Mouse (Mus musculus) G1E (cell line): ENCODE measurements at regions not wholly inside any gene's neighbourhood (a gene's known extent, or its start where the extent isn't known, plus 50 kb on each side); places are given as distances from the start of the nearest gene placed in this dataset.

Experiments used
- ATAC-seq: 2 replicates; pipeline ENCODE4 v1.8.0; 2016; ENCODE audit warnings: mild to moderate bottlenecking; ENCODE audit not compliant: insufficient number of reproducible peaks, poor library complexity, low FRiP score, severe bottlenecking; ENCODE audit errors: extremely low read depth
- DNase-seq: peaks from one replicate; pipeline ENCODE4 v3.0.0; 2012; ENCODE audit warnings: low spot score
- H3K27me3 ChIP-seq: 2 replicates; pipeline ENCODE4 v1.6.1; 2012; ENCODE audit warnings: mild to moderate bottlenecking, low read length, inconsistent platforms; ENCODE audit not compliant: insufficient read depth
- H3K36me3 ChIP-seq: replicated peaks from 2 replicates; pipeline ENCODE3; 2012; ENCODE audit warnings: mild to moderate bottlenecking, inconsistent platforms
- H3K4me1 ChIP-seq: 2 replicates; pipeline ENCODE4 v1.6.1; 2012; ENCODE audit warnings: low read depth, low read length, inconsistent platforms, mixed read lengths; ENCODE audit not compliant: insufficient read depth
- H3K4me3 ChIP-seq: 2 replicates; pipeline ENCODE4 v1.5.1; 2012; ENCODE audit warnings: low read depth, mild to moderate bottlenecking, inconsistent platforms, low read length, moderate library complexity, mixed read lengths
- H3K9me3 ChIP-seq: replicated peaks from 2 replicates; pipeline ENCODE4 v1.6.1; 2012; ENCODE audit warnings: inconsistent platforms
- CTCF ChIP-seq: IDR thresholded peaks from 2 replicates; pipeline ENCODE4 v1.5.1; 2012; ENCODE audit warnings: low read depth, low read length, inconsistent platforms, mixed read lengths
- GATA1 ChIP-seq: IDR thresholded peaks from 2 replicates; pipeline ENCODE4 v1.6.1; 2012; ENCODE audit warnings: borderline replicate concordance, low read length, inconsistent platforms, mixed read lengths
- GATA2 ChIP-seq: IDR thresholded peaks from 2 replicates; pipeline ENCODE4 v1.6.1; 2012; ENCODE audit warnings: low read depth, low read length, inconsistent platforms, borderline replicate concordance
- POLR2AphosphoS5 ChIP-seq: IDR thresholded peaks from 2 replicates; pipeline ENCODE4 v1.6.1; 2012; ENCODE audit warnings: low read depth, low read length, inconsistent platforms; ENCODE audit not compliant: insufficient replicate concordance
- TAL1 ChIP-seq: conservative IDR thresholded peaks from 2 replicates; pipeline ENCODE4 v1.6.1; 2012; ENCODE audit warnings: low read depth, low read length, inconsistent platforms, mixed read lengths

DNA sequence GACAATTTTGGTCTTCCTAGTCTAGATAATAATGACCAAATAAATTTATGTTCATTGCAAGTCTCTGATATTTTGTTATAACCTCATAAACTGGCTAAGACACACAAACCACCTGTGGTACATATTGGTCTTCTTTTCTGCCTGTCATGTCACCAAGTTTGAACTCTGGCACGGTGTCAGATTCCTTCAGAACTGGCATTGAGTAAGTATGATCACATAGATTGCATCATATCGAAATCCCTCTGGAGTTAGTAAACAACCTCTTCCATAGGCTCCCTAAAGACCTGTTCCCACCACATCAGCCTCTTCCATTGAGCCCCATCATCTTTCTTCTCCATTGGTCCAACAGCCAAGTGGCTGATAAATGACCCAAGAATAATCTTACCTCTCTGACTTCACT is 102.1 kb upstream of the Bmper start:
- no peak for DNase-seq
- Histone ChIP-seq H3K9me3 (no peaks in the 10 kb centered on the region), H3K36me3 (no peaks in the 10 kb centered on the region), H3K4me3 (no peak overlapping the region), H3K27me3 (no peaks in the 10 kb centered on the region; the same call in 1 of the 2 replicates), H3K4me1 (no peaks in the 10 kb centered on the region)
- TF ChIP-seq GATA1 (no peak), TAL1 (no peak), POLR2AphosphoS5 (no peak), GATA2 (no peak), CTCF (no peak)
- no peak for ATAC-seq

DNA sequence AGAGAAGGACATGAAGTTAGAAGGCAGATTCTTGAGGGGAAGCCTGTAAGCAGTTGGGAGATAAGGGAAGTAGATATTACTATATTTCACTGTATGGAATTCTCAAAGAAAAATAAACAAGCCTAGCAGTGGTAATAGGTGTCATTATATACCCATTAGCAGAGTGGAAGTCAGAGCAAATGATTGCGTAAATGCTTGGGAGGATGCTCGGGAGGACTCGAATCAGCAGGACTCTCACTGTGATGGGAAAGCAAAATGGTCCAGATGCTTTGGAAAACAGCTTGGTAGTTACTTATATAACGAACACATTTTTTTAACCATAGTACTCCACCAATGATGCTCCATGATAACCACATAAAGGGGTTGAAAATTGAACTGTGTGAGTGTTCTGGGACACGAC is 100.4 kb upstream of the Bmper start:
- Histone ChIP-seq H3K4me1 (no peaks in the 10 kb centered on the region), H3K36me3 (no peaks in the 10 kb centered on the region), H3K4me3 (no peak overlapping the region), H3K27me3 (no peaks in the 10 kb centered on the region), H3K9me3 (no peaks in the 10 kb centered on the region)
- DNase-seq (no peak), ATAC-seq (no peak)
- TF ChIP-seq GATA2: no peak
- no peak for TF ChIP-seq TAL1
- no peak for TF ChIP-seq POLR2AphosphoS5
- no peak for TF ChIP-seq GATA1
- no peak for TF ChIP-seq CTCF

DNA sequence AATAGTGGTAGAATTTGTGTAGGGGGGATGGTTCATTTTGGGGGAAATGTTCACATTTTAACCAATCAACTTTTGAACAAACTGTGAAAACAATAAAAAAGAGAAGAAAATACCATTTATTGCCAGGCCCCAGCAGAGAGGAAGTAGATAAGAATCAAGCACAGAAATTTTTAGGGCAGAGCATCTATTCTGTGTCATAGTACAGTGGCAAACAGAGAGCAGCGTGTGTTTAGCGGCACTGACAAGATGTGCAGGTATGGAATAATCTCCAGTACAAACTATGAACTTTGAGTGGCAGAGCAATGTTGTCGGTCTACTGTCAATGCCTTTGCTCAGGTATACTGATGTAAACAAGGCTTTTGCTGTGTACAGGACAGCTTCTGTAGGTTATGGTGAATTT is 99.4 kb upstream of the Bmper start:
- TF ChIP-seq POLR2AphosphoS5 (no peak), TAL1 (no peak), CTCF (no peak), GATA1 (no peak), GATA2 (no peak)

GRCm38 (mm10) chr9:23125761-23126704 is 96.8 kb upstream of the Bmper start:
- no peak for TF ChIP-seq GATA2
- TF ChIP-seq POLR2AphosphoS5: no peak
- no peak for TF ChIP-seq TAL1
- TF ChIP-seq CTCF: no peak
- no peak for TF ChIP-seq GATA1
- DNase-seq (no peak), ATAC-seq (no peak)
- no peak overlapping the region for H3K4me3 ChIP-seq
- no peaks in the 10 kb centered on the region for H3K9me3 ChIP-seq
- no peaks in the 10 kb centered on the region for H3K4me1 ChIP-seq
- H3K36me3 ChIP-seq: no peaks in the 10 kb centered on the region
- no peaks in the 10 kb centered on the region for H3K27me3 ChIP-seq

More for the DNA sequence above, 99.4 kb upstream of the Bmper start:
- ATAC-seq: no peak
- no peak for DNase-seq
- no peaks in the 10 kb centered on the region for H3K9me3 ChIP-seq
- H3K27me3 ChIP-seq: no peaks in the 10 kb centered on the region
- no peak overlapping the region for H3K4me3 ChIP-seq
- H3K4me1 ChIP-seq: no peaks in the 10 kb centered on the region
- no peaks in the 10 kb centered on the region for H3K36me3 ChIP-seq

DNA sequence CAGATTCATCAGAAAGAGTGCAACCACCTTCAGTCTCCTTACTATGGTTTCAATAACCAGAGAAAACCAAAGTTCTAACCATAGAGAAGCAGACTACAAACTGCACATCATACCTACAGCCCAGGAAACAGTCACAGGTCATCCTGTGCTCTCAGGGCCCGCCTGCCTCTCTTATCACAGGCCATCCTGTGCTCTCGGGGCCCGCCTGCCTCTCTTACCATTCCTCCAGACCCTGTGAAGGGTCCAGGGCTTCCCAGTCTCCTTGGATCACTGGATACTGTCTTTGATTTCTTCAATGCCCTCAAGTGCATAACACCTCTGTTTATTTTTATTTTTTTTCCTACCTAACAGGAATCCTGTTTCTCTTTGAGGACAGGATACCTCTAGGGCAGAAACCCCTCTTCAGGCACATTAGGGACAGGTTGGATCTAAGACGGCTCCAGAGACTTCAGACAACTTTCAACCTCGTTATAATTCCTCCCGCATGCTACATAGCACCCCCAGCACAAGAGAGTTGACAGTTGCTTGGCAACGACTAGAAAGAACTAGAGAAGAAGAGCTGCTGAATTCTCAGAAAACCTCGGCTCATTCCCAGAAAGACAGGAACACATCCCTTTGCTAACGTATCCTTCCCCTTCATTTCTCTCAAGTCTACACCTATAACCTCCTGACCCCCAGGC is 95.4 kb upstream of the Bmper start:
- Histone ChIP-seq H3K4me3 (no peak overlapping the region), H3K27me3 (no peaks in the 10 kb centered on the region; the same call in 1 of the 2 replicates), H3K4me1 (no peaks in the 10 kb centered on the region), H3K9me3 (no peaks in the 10 kb centered on the region), H3K36me3 (no peaks in the 10 kb centered on the region)
- no peak for DNase-seq
- no peak for ATAC-seq
- TF ChIP-seq POLR2AphosphoS5 (no peak), GATA2 (no peak), TAL1 (no peak), GATA1 (no peak), CTCF (no peak)

DNA sequence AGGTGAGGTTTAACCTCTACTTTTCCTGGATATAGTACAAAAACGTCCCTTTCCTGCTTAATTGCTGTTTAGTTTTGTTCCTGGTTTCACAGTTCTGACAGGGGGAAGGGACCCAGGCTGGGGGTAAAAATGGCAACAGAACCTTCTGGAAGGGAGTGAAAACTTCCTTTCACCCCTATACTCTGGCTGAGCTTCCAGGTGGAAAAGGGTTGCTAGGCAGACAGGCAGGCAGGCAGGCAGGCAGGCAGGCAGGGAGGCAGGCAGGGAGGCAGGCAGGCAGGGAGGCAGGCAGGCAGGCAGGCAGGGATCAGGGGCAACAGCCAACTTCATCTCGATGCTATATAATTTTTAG is 94.9 kb upstream of the Bmper start:
- no peaks in the 10 kb centered on the region for H3K9me3 ChIP-seq
- DNase-seq: no peak
- no peaks in the 10 kb centered on the region; the same call in 1 of the 2 replicates for H3K27me3 ChIP-seq
- TF ChIP-seq CTCF (no peak), GATA2 (no peak)
- no peak for ATAC-seq
- no peaks in the 10 kb centered on the region for H3K4me1 ChIP-seq
- no peak overlapping the region for H3K4me3 ChIP-seq
- no peaks in the 10 kb centered on the region for H3K36me3 ChIP-seq
